Mouse (Mus musculus) heart, postnatal 0 days (tissue): ENCODE measurements at regions not wholly inside any gene's neighbourhood (a gene's known extent, or its start where the extent isn't known, plus 50 kb on each side); places are given as distances from the start of the nearest gene placed in this dataset.

Experiments used
- CTCF ChIP-seq: IDR thresholded peaks from 2 replicates; pipeline ENCODE4 v1.5.1; 2016; ENCODE audit warnings: antibody characterized with exemption, control low read depth, low read depth
- EP300 ChIP-seq: IDR thresholded peaks from 2 replicates; pipeline ENCODE4 v1.6.1; 2016; ENCODE audit warnings: antibody characterized with exemption, low read depth

GRCm38 (mm10) chr17:14503670-14504069 lies 190.4 kb downstream of the Thbs2 start:
- TF ChIP-seq CTCF = no peak
- no peak for TF ChIP-seq EP300
